Mouse (Mus musculus): ENCODE measurements around the gene Cx3cr1. TPM values are rescaled to one million over a fixed set of nuclear protein-coding genes. Genes with fewer than 3 reads are reported as not detected.
A peak's percentile ranks its signal among the peaks of the same experiment; 100 is the strongest.

Gene Cx3cr1
- polyA plus RNA-seq, 1 experiment: 9.0 TPM

GRCm38 (mm10) chr9:120064317-120064716 lies 5.4 kb downstream of the Cx3cr1 start:
- Histone ChIP-seq H3K27me3 (ENCODE audit: control insufficient read depth, insufficient read depth, low read length) (no peaks in the 10 kb centered on the region), H3K27ac (ENCODE audit: insufficient read depth, low read length) (no peak overlapping the region), H3K4me1 (ENCODE audit: control insufficient read depth, insufficient read depth, low read length) (no peaks in the 10 kb centered on the region), H3K4me3 (replicated peaks; ENCODE audit: insufficient read depth, low read depth, low read length) (no peak overlapping the region)
- WGBS: 72% methylated on average over 4 of the region's 4 CpGs
- TF ChIP-seq POLR2A (IDR thresholded peaks at IDR 0.05; ENCODE audit: borderline replicate concordance, insufficient read depth, low read length) (no peak), CTCF (IDR thresholded peaks at IDR 0.05; ENCODE audit: borderline replicate concordance, insufficient read depth, low read depth, low read length) (no peak)
- DNase-seq: no peak

DNA sequence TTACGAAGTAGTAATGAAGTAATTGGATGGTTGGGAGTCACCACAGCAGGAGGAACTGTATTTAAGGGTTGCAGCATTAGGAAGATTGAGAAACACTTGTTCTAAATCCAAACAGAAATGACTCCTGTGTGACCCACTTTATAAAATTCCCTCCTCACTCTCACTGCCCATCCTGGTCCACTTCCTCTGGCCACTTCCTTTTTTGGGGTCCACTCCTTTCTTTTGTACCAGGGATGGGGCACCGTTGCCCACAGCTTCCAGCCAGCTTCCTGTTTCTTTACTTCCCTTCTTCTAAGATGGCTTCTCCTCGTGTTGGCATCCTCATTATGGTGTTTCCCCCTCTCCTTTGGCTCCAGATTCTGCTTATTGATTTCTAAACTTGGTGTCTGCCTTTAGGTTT lies 10.9 kb downstream of the Cx3cr1 start:
- no peak for DNase-seq
- no peak for TF ChIP-seq CTCF (IDR thresholded peaks at IDR 0.05; ENCODE audit: borderline replicate concordance, insufficient read depth, low read depth, low read length)
- no peak for TF ChIP-seq POLR2A (IDR thresholded peaks at IDR 0.05; ENCODE audit: borderline replicate concordance, insufficient read depth, low read length)

DNA sequence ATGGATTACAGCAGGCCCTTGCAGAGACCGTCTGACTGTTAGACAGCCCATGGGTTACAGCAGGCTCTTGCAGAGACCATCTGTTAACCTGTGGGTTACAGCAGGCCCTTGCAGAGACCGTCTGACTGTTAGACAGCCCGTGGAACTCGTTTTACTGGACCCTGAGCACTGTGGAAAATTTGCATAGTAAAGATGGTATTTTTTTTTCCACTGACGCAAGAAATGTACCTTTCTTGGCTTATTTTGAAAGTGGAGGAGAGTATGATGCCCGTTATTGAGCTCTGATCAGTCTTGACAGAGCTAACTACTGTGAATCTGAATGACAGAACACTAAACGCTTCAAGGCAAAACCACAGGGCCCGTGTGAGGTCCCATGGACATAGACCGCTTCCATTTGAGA lies 13.5 kb downstream of the Cx3cr1 start:
- DNase-seq: no peak
- no peak overlapping the region for H3K27ac ChIP-seq (ENCODE audit: insufficient read depth, low read length)
- no peak overlapping the region for H3K4me3 ChIP-seq (replicated peaks; ENCODE audit: insufficient read depth, low read depth, low read length)
- no peaks in the 10 kb centered on the region for H3K27me3 ChIP-seq (ENCODE audit: control insufficient read depth, insufficient read depth, low read length)
- peaks cover 12% of the 10 kb centered on the region for H3K4me1 ChIP-seq (ENCODE audit: control insufficient read depth, insufficient read depth, low read length)
- WGBS: 66% methylated on average over 9 of the region's 9 CpGs
- TF ChIP-seq POLR2A (IDR thresholded peaks at IDR 0.05; ENCODE audit: borderline replicate concordance, insufficient read depth, low read length) (no peak), CTCF (IDR thresholded peaks at IDR 0.05; ENCODE audit: borderline replicate concordance, insufficient read depth, low read depth, low read length) (no peak)

More for the DNA sequence above, 10.9 kb downstream of the Cx3cr1 start:
- 83% methylated on average over 3 of the region's 3 CpGs for WGBS
- Histone ChIP-seq H3K27me3 (ENCODE audit: control insufficient read depth, insufficient read depth, low read length) (no peaks in the 10 kb centered on the region), H3K27ac (ENCODE audit: insufficient read depth, low read length) (no peak overlapping the region), H3K4me3 (replicated peaks; ENCODE audit: insufficient read depth, low read depth, low read length) (no peak overlapping the region), H3K4me1 (ENCODE audit: control insufficient read depth, insufficient read depth, low read length) (peaks cover 12% of the 10 kb centered on the region)

- no peak overlapping the region for H3K4me3 ChIP-seq (replicated peaks; ENCODE audit: insufficient read depth, low read depth, low read length)
- no peak overlapping the region for H3K27ac ChIP-seq (ENCODE audit: insufficient read depth, low read length)
- DNase-seq: peak in 1 of 2 experiments; percentile 34
- TF ChIP-seq CTCF (IDR thresholded peaks at IDR 0.05; ENCODE audit: borderline replicate concordance, insufficient read depth, low read depth, low read length): no peak
- TF ChIP-seq POLR2A (IDR thresholded peaks at IDR 0.05; ENCODE audit: borderline replicate concordance, insufficient read depth, low read length): no peak
- no peaks in the 10 kb centered on the region for H3K27me3 ChIP-seq (ENCODE audit: control insufficient read depth, insufficient read depth, low read length)
- H3K4me1 ChIP-seq (ENCODE audit: control insufficient read depth, insufficient read depth, low read length): peaks cover 12% of the 10 kb centered on the region
- WGBS: 44% methylated on average over 8 of the region's 8 CpGs
Observed at GRCm38 (mm10) chr9:120054545-120055277, 15.0 kb downstream of the Cx3cr1 start.

GRCm38 (mm10) chr9:120049407-120049806 lies 20.3 kb downstream of the Cx3cr1 start:
- H3K27me3 ChIP-seq (ENCODE audit: control insufficient read depth, insufficient read depth, low read length): no peaks in the 10 kb centered on the region
- WGBS: 42% methylated on average over 3 of the region's 3 CpGs
- H3K27ac ChIP-seq (ENCODE audit: insufficient read depth, low read length): no peak overlapping the region
- no peak overlapping the region for H3K4me3 ChIP-seq (replicated peaks; ENCODE audit: insufficient read depth, low read depth, low read length)
- no peak for DNase-seq
- H3K4me1 ChIP-seq (ENCODE audit: control insufficient read depth, insufficient read depth, low read length): peaks cover 2% of the 10 kb centered on the region; the same call in 1 of the 2 replicates
- TF ChIP-seq POLR2A (IDR thresholded peaks at IDR 0.05; ENCODE audit: borderline replicate concordance, insufficient read depth, low read length): no peak
- TF ChIP-seq CTCF (IDR thresholded peaks at IDR 0.05; ENCODE audit: borderline replicate concordance, insufficient read depth, low read depth, low read length): no peak

DNA sequence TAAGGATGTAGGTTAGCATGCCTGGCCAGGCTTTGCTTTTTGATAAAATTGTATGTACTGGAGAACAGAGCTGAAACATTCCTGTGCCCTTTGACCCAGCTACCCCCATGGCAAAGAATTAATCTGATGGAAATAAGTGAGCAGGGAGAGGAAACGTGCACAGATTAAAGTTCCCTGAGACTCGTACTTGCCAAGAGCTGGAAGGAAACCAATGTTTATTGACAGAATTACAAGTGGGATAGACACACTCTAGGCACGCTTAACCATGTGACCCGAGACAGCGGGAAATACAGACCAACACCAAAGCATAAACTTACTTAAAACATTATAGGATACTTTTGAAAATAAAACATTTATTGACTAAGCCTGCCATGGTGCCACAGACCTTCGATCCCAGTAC lies 21.2 kb downstream of the Cx3cr1 start:
- Histone ChIP-seq H3K27ac (ENCODE audit: insufficient read depth, low read length) (no peak overlapping the region), H3K4me3 (replicated peaks; ENCODE audit: insufficient read depth, low read depth, low read length) (no peak overlapping the region), H3K27me3 (ENCODE audit: control insufficient read depth, insufficient read depth, low read length) (no peaks in the 10 kb centered on the region), H3K4me1 (ENCODE audit: control insufficient read depth, insufficient read depth, low read length) (no peaks in the 10 kb centered on the region)
- DNase-seq: no peak
- no peak for TF ChIP-seq CTCF (IDR thresholded peaks at IDR 0.05; ENCODE audit: borderline replicate concordance, insufficient read depth, low read depth, low read length)
- TF ChIP-seq POLR2A (IDR thresholded peaks at IDR 0.05; ENCODE audit: borderline replicate concordance, insufficient read depth, low read length): no peak
- WGBS: 60% methylated on average over 6 of the region's 6 CpGs

- Histone ChIP-seq H3K27me3 (ENCODE audit: control insufficient read depth, insufficient read depth, low read length) (no peaks in the 10 kb centered on the region), H3K4me1 (ENCODE audit: control insufficient read depth, insufficient read depth, low read length) (no peaks in the 10 kb centered on the region), H3K27ac (ENCODE audit: insufficient read depth, low read length) (no peak overlapping the region), H3K4me3 (replicated peaks; ENCODE audit: insufficient read depth, low read depth, low read length) (no peak overlapping the region)
- WGBS: 75% methylated on average over 7 of the region's 7 CpGs
- DNase-seq: no peak
- TF ChIP-seq CTCF (IDR thresholded peaks at IDR 0.05; ENCODE audit: borderline replicate concordance, insufficient read depth, low read depth, low read length) (no peak), POLR2A (IDR thresholded peaks at IDR 0.05; ENCODE audit: borderline replicate concordance, insufficient read depth, low read length) (no peak)
Observed at GRCm38 (mm10) chr9:120043115-120043514, 26.6 kb downstream of the Cx3cr1 start.

DNA sequence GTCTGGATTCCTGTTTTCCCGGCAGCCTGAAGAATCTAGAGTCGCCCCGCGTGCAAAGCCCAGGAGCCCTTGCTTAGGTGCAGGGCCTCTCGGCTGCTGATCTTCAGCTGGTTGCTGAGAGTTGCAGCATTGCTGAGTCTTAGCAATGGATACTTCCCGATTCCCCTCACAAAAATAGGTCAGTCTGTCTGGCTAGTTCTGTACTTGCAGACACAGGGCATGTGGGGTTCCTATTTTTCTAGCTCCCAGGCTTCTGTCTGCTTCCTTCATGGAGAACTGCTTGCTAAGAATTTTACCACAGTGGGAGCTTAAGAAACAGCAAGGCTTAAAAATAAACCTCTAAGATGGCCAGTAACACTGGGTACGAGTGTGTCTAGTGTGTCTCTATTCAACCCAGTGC lies 32.3 kb downstream of the Cx3cr1 start:
- no peak overlapping the region for H3K27ac ChIP-seq (ENCODE audit: insufficient read depth, low read length)
- no peak for DNase-seq
- no peak for TF ChIP-seq CTCF (IDR thresholded peaks at IDR 0.05; ENCODE audit: borderline replicate concordance, insufficient read depth, low read depth, low read length)
- no peak for TF ChIP-seq POLR2A (IDR thresholded peaks at IDR 0.05; ENCODE audit: borderline replicate concordance, insufficient read depth, low read length)
- no peak overlapping the region for H3K4me3 ChIP-seq (replicated peaks; ENCODE audit: insufficient read depth, low read depth, low read length)
- H3K4me1 ChIP-seq (ENCODE audit: control insufficient read depth, insufficient read depth, low read length): no peaks in the 10 kb centered on the region
- no peaks in the 10 kb centered on the region for H3K27me3 ChIP-seq (ENCODE audit: control insufficient read depth, insufficient read depth, low read length)
- WGBS: 85% methylated on average over 7 of the region's 7 CpGs
